Mouse (Mus musculus) spleen, postnatal 0 days (tissue): ENCODE results near the gene Map4k2. TPM values are rescaled to one million over a fixed set of nuclear protein-coding genes. Genes with fewer than 3 reads are reported as not detected.

Source experiments
- polyA plus RNA-seq: library from polyadenylated mRNA; unstranded; fragments of >200 nt; fragmentation: Nextera tagmentation; extraction: Ambion mirVana; gene quantifications from 2 replicates; pipeline ENCODE4 v1.2.1, GENCODE M21; 2015

Map4k2 gene
- 13.0 and 20.0 TPM in 2 replicates for polyA plus RNA-seq

DNA sequence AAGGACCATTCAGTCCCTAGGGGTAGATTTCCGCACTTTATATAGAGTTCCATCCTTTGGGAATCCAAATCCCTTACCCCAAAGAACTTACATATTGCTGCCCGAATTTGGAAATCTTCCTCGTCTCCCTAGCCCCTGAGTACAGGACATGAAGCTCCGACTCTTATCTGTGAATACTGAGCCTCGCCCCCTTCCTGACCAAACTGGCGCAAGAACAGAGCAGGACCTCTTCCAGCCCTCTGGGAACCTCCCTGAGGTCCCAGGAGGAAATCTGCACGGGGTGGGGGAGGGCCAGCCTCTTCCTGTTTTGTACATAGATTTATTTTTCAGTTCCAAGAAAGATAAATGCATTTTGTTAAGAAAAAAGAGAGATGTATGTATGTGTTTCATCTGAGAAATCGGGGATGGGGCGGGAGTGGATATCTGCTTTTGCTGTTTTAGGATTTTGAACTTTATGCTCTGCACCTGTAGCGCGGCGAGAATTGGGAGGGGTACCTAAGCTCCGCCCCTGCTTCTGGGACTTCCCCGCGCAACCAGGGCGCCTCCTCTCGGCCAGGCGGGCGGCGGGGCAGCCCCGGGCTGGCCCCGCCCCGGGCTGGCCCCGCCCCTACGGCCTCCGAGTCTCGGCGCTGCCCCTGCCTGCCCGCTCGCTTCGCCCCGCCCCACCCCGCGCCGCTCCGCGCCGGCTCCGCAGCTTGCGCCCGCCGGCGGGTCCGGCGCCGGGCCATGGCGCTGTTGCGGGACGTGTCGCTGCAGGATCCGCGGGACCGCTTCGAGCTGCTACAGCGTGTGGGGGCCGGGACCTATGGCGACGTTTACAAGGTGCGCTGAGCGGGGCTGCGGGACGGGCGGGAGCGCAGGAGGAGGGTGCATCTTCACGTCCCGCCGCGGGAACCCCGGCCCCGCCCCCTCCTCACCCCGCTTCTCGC is at the start of gene Map4k2:
TSS of gene Map4k2 (plus strand) at position 612 of the 929 bp plus-strand sequence.

DNA sequence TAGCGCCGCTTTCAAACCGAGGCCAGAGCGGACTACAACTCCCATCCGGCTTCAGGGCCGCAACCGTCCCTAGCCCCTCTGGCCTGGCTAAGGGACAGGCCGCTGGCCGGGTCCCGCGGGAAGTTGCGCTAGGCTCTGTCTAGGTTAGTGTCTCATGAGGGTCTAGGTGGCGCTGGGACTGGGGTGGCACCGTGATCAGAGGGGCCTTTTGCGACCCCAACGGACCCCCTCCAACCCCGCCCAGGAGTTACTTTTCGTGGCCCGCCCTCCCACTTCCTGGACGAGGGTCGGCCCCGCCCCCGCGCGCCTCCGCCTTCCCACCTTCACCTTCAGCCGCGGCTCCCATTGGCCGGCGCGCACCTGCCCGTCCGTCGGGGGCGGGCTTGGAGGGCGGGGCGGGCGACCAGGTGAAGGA is 34.8 kb upstream of the Map4k2 start, which contains the start of gene Cdc42bpg:
TSS of gene Cdc42bpg (plus strand) at position 320 of the 415 bp plus-strand sequence.

DNA sequence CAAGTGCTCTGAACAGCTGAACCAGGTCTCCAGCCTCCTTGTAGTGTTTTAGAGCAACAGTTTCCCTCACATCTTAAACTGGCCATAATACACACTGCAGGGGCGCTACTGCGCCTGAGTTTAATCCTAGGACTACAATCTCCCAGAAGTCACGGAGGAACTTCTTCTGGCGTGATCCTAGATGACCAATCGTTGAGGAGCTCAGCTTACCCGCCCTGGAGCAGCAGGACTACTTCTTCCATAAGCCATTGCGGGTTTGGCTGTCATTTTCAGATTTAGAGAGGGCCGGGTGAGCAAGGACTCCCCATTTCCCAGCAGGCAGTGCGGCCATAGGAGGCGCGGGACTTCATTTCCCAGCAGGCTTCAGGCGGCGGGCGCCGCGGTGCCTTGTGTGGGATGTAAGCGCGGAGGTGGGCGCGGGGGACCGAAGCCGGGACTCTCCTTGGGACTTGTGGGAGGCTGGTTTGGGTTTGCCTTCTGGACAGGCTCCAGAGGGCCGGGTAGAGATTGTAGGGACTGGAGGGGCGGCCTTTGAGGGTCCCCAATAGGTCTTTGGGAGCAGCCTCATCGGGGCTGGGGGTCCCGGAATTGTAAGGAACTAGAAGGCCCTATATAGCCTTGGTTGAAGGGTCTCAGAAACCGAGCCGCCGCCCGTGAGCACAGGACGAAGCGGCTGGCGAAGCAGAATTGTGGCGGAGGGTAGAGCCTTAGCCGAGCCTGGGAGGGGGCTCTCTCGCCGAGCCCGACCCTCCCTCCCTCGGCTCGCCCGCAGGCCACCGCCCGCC is 6.1 kb upstream of the Map4k2 start, which contains the start of gene Men1:
TSS of gene Men1 (plus strand) at position 307 of the 785 bp plus-strand sequence.

GRCm38 (mm10) chr19:6363411-6364240 is 22.7 kb downstream of the Map4k2 start, which contains the start of gene Sf1:
Gene Sf1, plus strand, starts transcription at chr19:6363690.

DNA sequence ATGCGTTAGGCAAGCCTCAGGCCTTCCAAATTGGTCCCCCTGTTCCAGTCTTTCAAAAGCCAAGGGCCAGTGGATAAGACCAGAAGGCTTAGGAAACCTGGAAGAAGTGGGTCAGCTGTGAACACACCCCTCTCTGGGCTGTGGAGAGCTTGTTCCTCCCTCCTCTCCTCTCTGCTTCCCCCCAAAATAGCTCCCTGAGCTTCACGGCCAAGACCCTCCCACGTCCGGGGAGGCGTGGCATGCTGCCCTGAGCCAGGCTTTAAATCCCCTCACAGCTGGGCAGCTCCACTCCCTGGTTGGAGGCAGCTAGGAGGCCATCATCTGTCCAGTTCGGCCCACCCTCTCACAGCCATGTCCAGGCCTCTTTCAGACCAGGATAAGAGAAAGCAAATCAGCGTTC is 43.2 kb downstream of the Map4k2 start, which contains the start of gene Pygm:
TSS of gene Pygm (plus strand) at position 272 of the 400 bp plus-strand sequence.

GRCm38 (mm10) chr19:6399285-6400095 is 58.6 kb downstream of the Map4k2 start, which contains the start of gene Rasgrp2:
Gene Rasgrp2, plus strand, starts transcription at chr19:6399340.

Other genes with a start within 250 kb of the Map4k2 start
- gene AC131692.1, start 246.7 kb upstream of the Map4k2 start, polyA plus RNA-seq, result 0.21 and 0.32 TPM in 2 replicates
- gene Naaladl1, start 235.4 kb upstream of the Map4k2 start, polyA plus RNA-seq, result 0.34 and 0.40 TPM in 2 replicates
- 29.3 and 29.9 TPM in 2 replicates for gene Sac3d1, start 222.5 kb upstream of the Map4k2 start, polyA plus RNA-seq
- gene Snx15, start 212.8 kb upstream of the Map4k2 start, polyA plus RNA-seq, result 31.6 and 32.1 TPM in 2 replicates
- 0.96 and 1.0 TPM in 2 replicates for gene Batf2, start 200.2 kb upstream of the Map4k2 start, polyA plus RNA-seq
- 37.1 and 37.2 TPM in 2 replicates for gene Arl2, start 199.6 kb upstream of the Map4k2 start, polyA plus RNA-seq
- gene Majin, start 156.7 kb upstream of the Map4k2 start, polyA plus RNA-seq, result not detected in 2 replicates
- 0.17 and 0.22 TPM in 2 replicates for gene Gpha2, start 114.8 kb upstream of the Map4k2 start, polyA plus RNA-seq
- 5.0 and 6.2 TPM in 2 replicates for gene Ppp2r5b, start 105.3 kb upstream of the Map4k2 start, polyA plus RNA-seq
- 4.4 and 5.6 TPM in 2 replicates for gene Atg2a, start 99.5 kb upstream of the Map4k2 start, polyA plus RNA-seq
- 66.5 and 75.4 TPM in 2 replicates for gene Ehd1, start 64.4 kb upstream of the Map4k2 start, polyA plus RNA-seq
- 0.40 and 0.67 TPM in 2 replicates for gene Cdc42bpg, start 34.7 kb upstream of the Map4k2 start, polyA plus RNA-seq
- 19.0 and 19.8 TPM in 2 replicates for gene Men1, start 6.2 kb upstream of the Map4k2 start, polyA plus RNA-seq
- 66.4 and 69.6 TPM in 2 replicates for gene Sf1, start 22.6 kb downstream of the Map4k2 start, polyA plus RNA-seq
- 6.7 and 9.0 TPM in 2 replicates for gene Pygm, start 43.3 kb downstream of the Map4k2 start, polyA plus RNA-seq
- gene Rasgrp2, start 58.2 kb downstream of the Map4k2 start, polyA plus RNA-seq, result 106 and 138 TPM in 2 replicates
- gene Nrxn2, start 77.6 kb downstream of the Map4k2 start, polyA plus RNA-seq, result 0.66 and 0.89 TPM in 2 replicates
- gene Slc22a12, start 201.9 kb downstream of the Map4k2 start, polyA plus RNA-seq, result 0.11 TPM in 1 of 2 replicates, not detected in the other